8 mouse cellular contexts compared by ENCODE assay signal in the genomic region with DNA sequence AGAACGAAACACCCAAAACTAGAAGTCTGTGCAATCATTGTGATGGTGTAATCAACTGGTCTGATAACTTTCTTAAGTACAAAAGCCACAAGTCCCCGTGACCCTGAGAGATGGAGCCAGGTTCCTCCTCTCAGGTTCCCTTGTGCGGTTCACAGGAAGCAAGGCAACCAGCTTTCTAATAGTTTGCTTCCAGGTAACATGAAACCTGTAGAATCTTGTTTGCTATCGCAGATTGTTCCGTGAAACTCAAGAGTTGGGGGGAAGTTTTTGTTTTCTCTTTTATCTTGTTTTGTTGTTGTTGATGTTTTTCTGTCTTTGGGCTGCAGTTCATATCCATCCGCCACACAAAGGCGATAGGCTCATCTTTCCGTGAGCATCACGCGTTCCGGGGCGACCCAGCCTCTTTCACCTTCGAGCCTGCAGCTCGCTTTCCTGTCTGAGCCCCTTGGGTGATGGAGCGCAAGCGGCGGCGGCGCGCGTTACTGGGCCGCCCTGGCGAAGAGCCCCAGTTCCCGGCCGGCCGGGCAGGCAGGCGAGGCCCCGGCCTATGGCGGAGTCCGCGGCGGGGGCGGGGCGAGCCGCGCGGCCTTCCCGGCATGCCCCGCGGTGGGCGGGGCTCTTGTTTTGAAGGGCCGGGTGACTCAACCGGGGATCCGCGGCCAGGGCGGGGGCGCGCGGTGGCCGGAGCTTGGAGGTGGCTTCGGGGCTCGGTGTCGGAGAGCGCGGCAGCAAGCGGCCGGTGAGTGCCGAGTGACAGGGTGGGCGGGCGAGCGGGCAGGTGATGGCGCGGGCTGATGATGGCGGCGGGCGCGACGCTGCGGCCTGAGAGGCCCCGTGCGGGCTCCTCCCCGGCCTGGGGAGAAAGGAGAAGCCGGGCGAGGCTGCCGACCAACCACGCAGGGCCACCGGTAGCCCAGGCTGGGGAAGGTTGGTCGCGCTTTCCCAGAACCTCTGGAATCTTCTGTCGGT. TPM values are rescaled to one million over a fixed set of nuclear protein-coding genes. Genes with fewer than 3 reads are reported as not detected.
DNase-seq lines count a peak whose midpoint lies in the region; ATAC-seq lines count a peak whose summit lies in the region.

Kctd20 (plus strand) TSS at position 120 of the 969 bp plus-strand sequence.

- H3K27me3 ChIP-seq in hindbrain, embryonic 11.5 days (ENCODE audit: control insufficient read depth, insufficient read depth, low read length), result no peaks in the 10 kb centered on the region

- peaks cover 4% of the 10 kb centered on the region; the same call in 1 of the 2 replicates for H3K4me1 ChIP-seq in hindbrain, embryonic 11.5 days (replicated peaks; ENCODE audit: control insufficient read depth, insufficient read depth, low read length)

- under 1% methylated on average over 58 of the region's 80 CpGs for WGBS in hindbrain, embryonic 11.5 days

- H3K9me3 ChIP-seq in hindbrain, embryonic 11.5 days (ENCODE audit: control insufficient read depth, low read length), result no peaks in the 10 kb centered on the region

- H3K9ac ChIP-seq in hindbrain, embryonic 11.5 days (ENCODE audit: low read depth, low read length), result peak within 1 kb of the TSS; percentile 83

- H3K36me3 ChIP-seq in hindbrain, embryonic 11.5 days (ENCODE audit: control insufficient read depth, insufficient read depth, low read length), result no peaks in the 10 kb centered on the region

- peak within 1 kb of the TSS; percentile 72 for H3K4me3 ChIP-seq in hindbrain, embryonic 11.5 days (ENCODE audit: low read depth, low read length)

- peak; percentile 94 for DNase-seq in MN1 (ENCODE audit: low spot score)
- DNase-seq in cerebellum, adult 9-10 months, result peak; percentile 95
- peak; percentile 61 to 89 for DNase-seq in frontal cortex, adult 2 months (ENCODE audit: extremely low spot score in 1 of 2, low spot score in 1 of 2)
- DNase-seq in hindbrain, embryonic 11.5 days (ENCODE audit: low spot score), result peak; percentile 97
- DNase-seq in layer of hippocampus, postnatal 10 days (ENCODE audit: low spot score in 2 of 2), result peak; percentile 90 to 95
- peak; percentile 95 for DNase-seq in lung, postnatal 10 days
- peak; percentile 94 for DNase-seq in ovary, postnatal 36 days (ENCODE audit: low spot score)
- peak; percentile 95 for DNase-seq in thymus, postnatal 25 days

- peak within 1 kb of the TSS; percentile 85 for H3K4me2 ChIP-seq in hindbrain, embryonic 11.5 days (replicated peaks; ENCODE audit: low read depth, low read length)

- peak within 1 kb of the TSS; percentile 91 for H3K27ac ChIP-seq in hindbrain, embryonic 11.5 days (ENCODE audit: low read depth, low read length)

- peak; percentile 94 for ATAC-seq in hindbrain, embryonic 11.5 days (ENCODE audit: low FRiP score)

RNA-seq across cellular contexts. Expression of gene Kctd20, which starts in this region (rescaled TPM):
- 49.1 and 50.1 TPM in 2 replicates for polyA plus RNA-seq in frontal cortex, adult 2 months (2012; rRNA removed)
- polyA plus RNA-seq in hindbrain, embryonic 11.5 days (2014; fragmentation: Nextera tagmentation; extraction: Ambion mirVana), result 81.7 and 94.8 TPM in 2 replicates
- total RNA-seq in layer of hippocampus, postnatal 10 days (2021), result 10 to 100 TPM; 73.4 to 78.0 TPM

Comparison
In these comparisons a context has a peak if more than half of its experiments do, and no peak if none do; other contexts are left out.
1. Peak in every context shown above with its lines: DNase-seq, ATAC-seq, H3K4me3 ChIP-seq and H3K27ac ChIP-seq.